Mouse (Mus musculus) kidney, adult 9 months (tissue): ENCODE measurements at regions not wholly inside any gene's neighbourhood (a gene's known extent, or its start where the extent isn't known, plus 50 kb on each side); places are given as distances from the start of the nearest gene placed in this dataset.
A peak's percentile ranks its signal among the peaks of the same experiment; 100 is the strongest.

Experiments
- DNase-seq: peaks from one replicate; pipeline ENCODE4 v3.0.0; 2022

- peak; percentile 62 for DNase-seq
These were observed 60.7 kb upstream of the Map4k3 start for GRCm38 (mm10) chr17:80789000-80789399.

- peak; percentile 94 for DNase-seq
These were observed 58.6 kb upstream of the Map4k3 start for GRCm38 (mm10) chr17:80786858-80787257.

DNA sequence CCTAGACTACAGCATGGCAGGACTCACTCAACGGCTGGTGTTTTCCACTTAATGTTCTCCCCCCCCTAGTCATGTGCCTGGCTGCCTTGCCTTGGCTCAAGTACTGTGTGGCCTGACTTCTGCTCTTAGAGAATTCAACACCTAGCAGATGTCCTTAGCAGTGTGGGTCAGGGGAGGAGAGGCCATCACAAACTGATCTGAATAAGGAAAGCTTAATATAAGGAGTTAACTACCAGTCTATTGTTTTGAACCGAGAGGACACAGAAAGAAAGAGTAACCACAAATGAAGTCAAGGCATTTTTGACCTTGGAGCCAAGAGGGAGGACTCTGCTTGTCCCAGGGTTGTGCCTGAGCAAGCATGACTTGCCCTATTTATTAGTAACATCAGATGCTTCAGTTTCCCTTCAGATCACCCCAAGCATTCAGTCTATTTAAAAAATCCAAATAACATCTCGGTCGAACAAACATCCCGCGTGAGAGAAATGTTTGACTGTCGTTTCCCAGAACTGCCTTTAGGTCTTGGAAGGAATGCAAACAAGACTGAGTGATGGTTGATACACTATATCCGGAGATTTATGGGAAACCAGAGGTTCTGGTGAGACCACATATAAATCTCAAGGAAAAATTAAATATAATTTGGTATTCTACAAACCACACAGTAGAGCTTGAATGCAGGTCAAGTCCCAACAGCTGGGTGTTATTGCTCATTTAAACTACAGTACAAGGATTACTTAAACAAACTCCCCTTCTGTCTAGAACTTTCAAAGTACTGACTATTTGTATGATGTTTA lies 58.0 kb upstream of the Map4k3 start:
- peak; percentile 84 for DNase-seq

DNA sequence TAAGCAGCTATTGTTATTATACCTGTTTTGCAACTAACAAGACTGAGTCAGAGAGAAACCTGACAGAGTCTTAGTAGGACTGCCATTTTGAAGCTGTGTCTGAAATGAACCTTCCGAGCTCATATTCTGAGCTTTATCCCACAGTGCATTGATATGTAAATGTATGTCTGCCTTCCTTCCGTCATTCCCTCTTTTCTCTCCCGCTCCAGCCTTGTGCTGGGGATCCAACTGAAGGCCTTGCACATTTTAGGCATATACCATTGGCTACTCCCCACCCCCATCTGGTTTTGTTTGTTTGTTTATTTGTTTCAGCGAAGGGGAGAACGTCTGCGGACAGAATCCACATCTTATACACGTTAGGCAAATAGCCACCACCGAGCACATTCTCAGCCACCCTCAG lies 57.2 kb upstream of the Map4k3 start:
- no peak for DNase-seq

DNA sequence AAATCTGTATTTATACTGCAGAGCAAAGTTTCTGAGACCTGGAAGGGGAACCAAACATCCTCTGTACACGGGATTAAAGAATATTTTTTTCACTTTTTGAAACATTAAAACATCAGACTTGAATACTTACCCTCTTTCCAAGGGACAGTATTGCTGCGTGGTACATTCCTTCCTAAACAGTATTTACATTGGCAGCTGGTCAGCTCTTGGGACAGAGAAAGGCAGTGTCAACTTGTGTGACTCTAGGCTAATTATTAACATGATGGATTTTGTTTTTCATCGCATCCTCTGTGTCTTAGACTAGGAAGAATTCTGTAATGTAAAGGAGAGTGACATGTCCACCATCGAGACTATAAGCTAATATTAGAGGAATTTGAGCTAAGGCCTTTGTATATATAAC lies 56.8 kb upstream of the Map4k3 start:
- DNase-seq, result peak; percentile 59

DNA sequence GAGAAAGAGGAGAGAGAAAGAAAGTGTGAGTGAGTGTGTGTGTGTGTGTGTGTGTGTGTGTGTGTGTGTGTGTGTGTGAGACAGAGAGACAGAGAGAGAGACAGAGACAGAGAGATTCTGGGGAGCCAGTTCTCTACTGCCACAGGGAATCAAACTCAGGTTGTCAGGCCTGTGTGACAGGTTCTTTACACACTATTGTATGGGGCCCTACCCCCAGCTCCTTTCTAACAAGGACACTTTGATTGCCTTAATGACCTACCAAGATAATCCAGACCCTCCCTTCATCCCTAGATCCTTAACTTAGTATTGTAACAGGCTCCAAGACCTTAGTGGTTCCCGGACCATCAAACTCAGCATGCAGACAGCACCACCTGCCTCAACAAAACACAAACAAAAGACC lies 53.9 kb upstream of the Map4k3 start:
- no peak for DNase-seq

- DNase-seq, result no peak
These were observed 53.3 kb upstream of the Map4k3 start for GRCm38 (mm10) chr17:80781621-80782020.

- no peak for DNase-seq
These were observed 52.0 kb upstream of the Map4k3 start for GRCm38 (mm10) chr17:80780303-80780702.

GRCm38 (mm10) chr17:80779782-80780181 lies 51.5 kb upstream of the Map4k3 start:
- DNase-seq, result no peak
